Mouse (Mus musculus) MEL (cell line): ENCODE results near the gene Tomm34. TPM values are rescaled to one million over a fixed set of nuclear protein-coding genes. Genes with fewer than 3 reads are reported as not detected.

Experiments used
- DNase-seq: peaks from one replicate; pipeline ENCODE4 v3.0.0; 2011; ENCODE audit warnings: low read depth, low spot score
- H3K27ac ChIP-seq: 2 replicates; pipeline ENCODE4 v1.5.1; 2012; ENCODE audit warnings: low read depth, mild to moderate bottlenecking, control low read depth, low read length, moderate library complexity; ENCODE audit not compliant: control insufficient read depth
- H3K27me3 ChIP-seq, 2 experiments: fragments of 150-350 bp in 1 of 2; sonication (generic) in 1 of 2; 2 replicates each; pipeline ENCODE4 v1.6.1; 2012; ENCODE audit warnings: low read length in 2 of 2, mild to moderate bottlenecking in 2 of 2, improper control_type of control experiment in 1 of 2, moderate library complexity in 1 of 2; ENCODE audit not compliant: insufficient read depth in 2 of 2, control insufficient read depth in 1 of 2
- H3K36me3 ChIP-seq, 2 experiments: 2 replicates each; pipeline ENCODE4 v1.6.1; 2012 to 2014; ENCODE audit warnings: low read length in 2 of 2, improper control_type of control experiment in 1 of 2, inconsistent platforms in 1 of 2, mild to moderate bottlenecking in 1 of 2; ENCODE audit not compliant: insufficient read depth in 2 of 2, control insufficient read depth in 1 of 2
- H3K4me1 ChIP-seq, 2 experiments: fragments of 150-350 bp in 1 of 2; sonication (generic) in 1 of 2; 2 replicates each; pipeline ENCODE4 v1.6.1; 2012; ENCODE audit warnings: low read length in 2 of 2, improper control_type of control experiment in 1 of 2, mild to moderate bottlenecking in 1 of 2; ENCODE audit not compliant: insufficient read depth in 2 of 2, control insufficient read depth in 1 of 2
- H3K4me3 ChIP-seq, 2 experiments: fragments of 150-350 bp in 1 of 2; sonication (generic) in 1 of 2; 2 replicates each; pipeline ENCODE4 v1.5.1; 2012; ENCODE audit warnings: low read depth in 2 of 2, low read length in 2 of 2, mild to moderate bottlenecking in 2 of 2, moderate library complexity in 2 of 2, control low read depth in 1 of 2, improper control_type of control experiment in 1 of 2; ENCODE audit not compliant: control insufficient read depth in 1 of 2, insufficient read depth in 1 of 2
- H3K79me2 ChIP-seq: 2 replicates; pipeline ENCODE4 v1.6.1; 2012; ENCODE audit warnings: mild to moderate bottlenecking, low read length, moderate library complexity; ENCODE audit not compliant: control insufficient read depth, poor library complexity, insufficient read depth
- H3K9ac ChIP-seq: 2 replicates; pipeline ENCODE4 v1.6.1; 2012; ENCODE audit warnings: low read depth, mild to moderate bottlenecking, control low read depth, low read length, moderate library complexity; ENCODE audit not compliant: control insufficient read depth, poor library complexity, severe bottlenecking
- H3K9me3 ChIP-seq: fragments of 150-350 bp; sonication (generic); replicated peaks from 2 replicates; pipeline ENCODE4 v1.6.1; 2012; ENCODE audit warnings: mild to moderate bottlenecking, low read length, improper control_type of control experiment, moderate library complexity; ENCODE audit not compliant: insufficient read depth
- BHLHE40 ChIP-seq: IDR thresholded peaks from 2 replicates; pipeline ENCODE4 v1.6.1; 2012; ENCODE audit warnings: low read depth, mild to moderate bottlenecking, inconsistent platforms, low read length, improper control_type of control experiment, borderline replicate concordance
- CHD1 ChIP-seq: IDR thresholded peaks from 2 replicates; pipeline ENCODE4 v1.6.1; 2012; ENCODE audit warnings: low read depth, mild to moderate bottlenecking, inconsistent platforms, low read length, improper control_type of control experiment
- CHD2 ChIP-seq: IDR thresholded peaks from 2 replicates; pipeline ENCODE4 v1.6.1; 2011; ENCODE audit warnings: low read length, improper control_type of control experiment
- CTCF ChIP-seq, 3 experiments: IDR thresholded peaks in 2 of 3; conservative IDR thresholded peaks in 1 of 3; 2 replicates each; pipeline ENCODE4 v1.5.1; 2011 to 2012; ENCODE audit warnings: low read length in 3 of 3, low read depth in 2 of 3, mild to moderate bottlenecking in 2 of 3, improper control_type of control experiment in 1 of 3, inconsistent platforms in 1 of 3, mixed read lengths in 1 of 3, moderate library complexity in 1 of 3; ENCODE audit not compliant: control insufficient read depth in 1 of 3, insufficient read depth in 1 of 3, poor library complexity in 1 of 3, severe bottlenecking in 1 of 3
- E2F4 ChIP-seq: IDR thresholded peaks from 2 replicates; pipeline ENCODE4 v1.6.1; 2011; ENCODE audit warnings: low read depth, low read length, improper control_type of control experiment, borderline replicate concordance
- ELF1 ChIP-seq: IDR thresholded peaks from 2 replicates; pipeline ENCODE4 v1.6.1; 2014; ENCODE audit warnings: low read depth, mild to moderate bottlenecking, inconsistent platforms, low read length, improper control_type of control experiment, moderate library complexity
- GABPA ChIP-seq: IDR thresholded peaks from 2 replicates; pipeline ENCODE4 v1.6.1; 2012; ENCODE audit warnings: low read depth, mild to moderate bottlenecking, inconsistent platforms, low read length, improper control_type of control experiment, moderate library complexity
- HCFC1 ChIP-seq: IDR thresholded peaks from 2 replicates; pipeline ENCODE4 v1.6.1; 2012; ENCODE audit warnings: low read depth, mild to moderate bottlenecking, inconsistent platforms, low read length, improper control_type of control experiment, moderate library complexity
- KAT2A ChIP-seq: conservative IDR thresholded peaks from 2 replicates; pipeline ENCODE4 v1.6.1; 2012; ENCODE audit warnings: low read depth, low read length, improper control_type of control experiment, inconsistent platforms
- MAFK ChIP-seq: IDR thresholded peaks from 2 replicates; pipeline ENCODE4 v1.6.1; 2011; ENCODE audit warnings: low read depth, mild to moderate bottlenecking, low read length, improper control_type of control experiment, borderline replicate concordance
- MYC ChIP-seq: IDR thresholded peaks from 2 replicates; pipeline ENCODE4 v1.6.1; 2011; ENCODE audit warnings: low read depth, mild to moderate bottlenecking, low read length, improper control_type of control experiment, moderate library complexity
- NRF1 ChIP-seq: IDR thresholded peaks from 2 replicates; pipeline ENCODE4 v1.6.1; 2014; ENCODE audit warnings: low read depth, mild to moderate bottlenecking, inconsistent platforms, low read length, improper control_type of control experiment, moderate library complexity; ENCODE audit not compliant: poor library complexity, insufficient read depth, severe bottlenecking
- POLR2AphosphoS2 ChIP-seq: IDR thresholded peaks from 2 replicates; pipeline ENCODE4 v1.6.1; 2011; ENCODE audit warnings: low read length, improper control_type of control experiment
- RAD21 ChIP-seq: IDR thresholded peaks from 2 replicates; pipeline ENCODE4 v1.6.1; 2011; ENCODE audit warnings: mild to moderate bottlenecking, low read depth, low read length, improper control_type of control experiment
- RCOR1 ChIP-seq: IDR thresholded peaks from 2 replicates; pipeline ENCODE4 v1.6.1; 2012; ENCODE audit warnings: low read depth, mild to moderate bottlenecking, inconsistent platforms, low read length, improper control_type of control experiment
- SMC3 ChIP-seq: IDR thresholded peaks from 2 replicates; pipeline ENCODE4 v1.6.1; 2011; ENCODE audit warnings: low read depth, low read length, improper control_type of control experiment
- TBP ChIP-seq: IDR thresholded peaks from 2 replicates; pipeline ENCODE4 v1.8.0; 2011; ENCODE audit warnings: low read depth, low read length, improper control_type of control experiment
- TCF12 ChIP-seq: IDR thresholded peaks from 2 replicates; pipeline ENCODE4 v1.6.1; 2014; ENCODE audit warnings: low read depth, mild to moderate bottlenecking, inconsistent platforms, low read length, improper control_type of control experiment, moderate library complexity
- UBTF ChIP-seq: IDR thresholded peaks from 2 replicates; pipeline ENCODE4 v1.6.1; 2012; ENCODE audit warnings: low read depth, mild to moderate bottlenecking, inconsistent platforms, low read length, improper control_type of control experiment, moderate library complexity, borderline replicate concordance; ENCODE audit not compliant: insufficient read depth
- ZC3H11A ChIP-seq: IDR thresholded peaks from 2 replicates; pipeline ENCODE4 v1.6.1; 2012; ENCODE audit warnings: low read depth, mild to moderate bottlenecking, inconsistent platforms, low read length, improper control_type of control experiment
- ZKSCAN1 ChIP-seq: IDR thresholded peaks from 2 replicates; pipeline ENCODE4 v1.6.1; 2012; ENCODE audit warnings: low read depth, mild to moderate bottlenecking, inconsistent platforms, low read length, improper control_type of control experiment, moderate library complexity
- ZMIZ1 ChIP-seq: IDR thresholded peaks from 2 replicates; pipeline ENCODE4 v1.6.1; 2012; ENCODE audit warnings: low read depth, mild to moderate bottlenecking, inconsistent platforms, low read length, improper control_type of control experiment, moderate library complexity
- polyA plus RNA-seq, 2 experiments: library from polyadenylated mRNA; stranded (reverse) in 1 of 2; unstranded in 1 of 2; fragments of >175 nt in 1 of 2; fragments of >200 nt in 1 of 2; gene quantifications; 2 replicates each; pipeline versions ENCODE4 v1.2.1 to v1.2.4; 2012; ENCODE audit warnings: low replicate concordance in 2 of 2, low read depth in 1 of 2; ENCODE audit not compliant: insufficient read length in 2 of 2, insufficient read depth in 1 of 2, missing spikeins in 1 of 2
- total RNA-seq: library from RNA; depleted of rRNA; stranded (reverse); fragments of 300-350 nt; gene quantifications from 2 replicates; pipeline ENCODE4 v1.2.3, GENCODE M21; 2012

The Tomm34 gene
- total and polyA plus RNA-seq, 3 experiments = 38.9 to 48.7 TPM; not detected in 1

DNA sequence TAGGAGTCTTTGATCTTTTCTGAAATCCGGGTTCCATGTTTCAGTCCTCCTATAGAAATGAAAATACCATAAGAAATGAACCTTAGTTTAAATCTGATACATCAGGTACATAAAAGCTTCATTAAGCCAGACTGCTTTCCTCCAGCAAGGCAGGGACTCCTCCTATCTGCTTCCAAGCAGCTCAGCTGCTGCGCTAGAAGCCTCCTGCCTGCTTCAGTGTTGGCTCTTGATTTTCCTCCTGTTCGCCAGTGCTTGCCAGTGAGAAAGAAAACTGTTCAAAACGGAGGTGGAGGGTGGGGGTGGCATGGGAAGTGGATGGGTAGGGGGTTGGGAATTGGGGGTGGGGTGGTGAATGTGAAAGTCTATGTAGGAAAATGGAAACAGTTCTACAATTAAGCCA lies 18.5 kb upstream of the Tomm34 start:
- H3K27me3 ChIP-seq = no peaks in the 10 kb centered on the region
- H3K9me3 ChIP-seq = no peaks in the 10 kb centered on the region
- peaks cover 2% of the 10 kb centered on the region in 2 experiments for H3K4me1 ChIP-seq
- H3K36me3 ChIP-seq = peaks cover 2 to 11% of the 10 kb centered on the region in 2 experiments
- DNase-seq = no peak
- no peak overlapping the region for H3K9ac ChIP-seq
- H3K4me3 ChIP-seq = no peak overlapping the region
- TF ChIP-seq CHD2 (no peak), ELF1 (no peak), RAD21 (no peak)
- no peak overlapping the region for H3K27ac ChIP-seq
- no peaks in the 10 kb centered on the region for H3K79me2 ChIP-seq

DNA sequence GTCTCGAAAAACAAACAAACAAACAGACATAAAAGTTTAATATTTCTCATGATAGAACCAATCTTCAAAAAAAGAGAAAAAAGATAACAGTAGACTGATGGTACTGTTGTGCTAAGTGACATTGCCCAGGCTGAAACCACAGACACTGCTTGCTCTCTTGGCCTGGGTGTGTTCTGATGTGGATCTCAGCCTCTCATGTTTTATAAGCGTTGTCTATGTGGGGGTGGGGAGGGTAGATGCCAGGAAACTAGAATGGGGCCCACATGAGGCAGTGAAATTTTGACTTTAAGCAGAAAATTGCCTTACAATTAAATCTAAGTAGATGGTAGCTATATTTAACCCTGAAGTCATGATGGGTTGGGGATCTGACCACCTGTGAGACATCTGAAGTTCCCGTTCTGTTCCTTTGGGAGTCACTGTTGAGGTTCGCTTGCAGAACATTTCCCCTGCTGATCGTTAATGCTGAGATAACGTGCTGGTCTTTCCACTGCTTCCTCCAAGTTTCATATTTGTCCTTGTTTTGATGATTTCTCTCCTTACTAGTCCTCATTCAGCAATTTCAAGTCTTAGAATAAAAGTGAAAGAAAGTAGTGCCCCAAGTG lies 16.5 kb upstream of the Tomm34 start:
- no peak for DNase-seq
- H3K36me3 ChIP-seq = peaks cover 13 to 14% of the 10 kb centered on the region in 2 experiments
- H3K9ac ChIP-seq = no peak overlapping the region
- peaks cover 12 to 13% of the 10 kb centered on the region in 2 experiments for H3K4me1 ChIP-seq
- no peak overlapping the region for H3K4me3 ChIP-seq
- no peaks in the 10 kb centered on the region for H3K27me3 ChIP-seq
- TF ChIP-seq RCOR1 (no peak), SMC3 (no peak), BHLHE40 (no peak), ZC3H11A (no peak), CTCF (IDR thresholded peaks at IDR 0.05 in 2 of 3, conservative IDR thresholded peaks at IDR 0.05 in 1 of 3; ENCODE audit: control insufficient read depth in 1 of 3, insufficient read depth in 1 of 3, low read depth in 2 of 3, low read length in 3 of 3, poor library complexity in 1 of 3, severe bottlenecking in 1 of 3) (no peak), ZKSCAN1 (no peak), UBTF (no peak), TCF12 (no peak), POLR2AphosphoS2 (no peak), HCFC1 (no peak), GABPA (no peak), NRF1 (no peak), E2F4 (no peak), ZMIZ1 (no peak), KAT2A (no peak), RAD21 (no peak), CHD1 (no peak), MYC (no peak), MAFK (no peak), TBP (no peak)
- H3K9me3 ChIP-seq = no peaks in the 10 kb centered on the region
- no peak overlapping the region for H3K27ac ChIP-seq
- peaks cover 1% of the 10 kb centered on the region; the same call in 1 of the 2 replicates for H3K79me2 ChIP-seq
